Mouse (Mus musculus) layer of hippocampus, postnatal 14 days (tissue): Measurements from ENCODE around the gene Ncf1. TPM values are rescaled to one million over a fixed set of nuclear protein-coding genes. Genes with fewer than 3 reads are reported as not detected.

Source experiments
- DNase-seq, 2 experiments: peaks; one replicate each; pipeline ENCODE4 v3.0.0; 2021 to 2022; ENCODE audit warnings: low spot score in 2 of 2, mixed read lengths in 1 of 2
- long read RNA-seq, 2 experiments: library from polyadenylated mRNA; stranded (forward); transcript quantifications; one replicate each; pipeline ENCODE4 v2.0.0; 2021
- total RNA-seq, 2 experiments: library from RNA; stranded (reverse); gene quantifications; 2 replicates each; pipeline ENCODE4 v1.2.3; 2021

Ncf1 gene
- total RNA-seq = 1 to 10 TPM; 8.2 to 9.1 TPM
- long read RNA-seq, experiment 1, partial matches to known transcripts = 1 of 9 reads
- long read RNA-seq, experiment 1, other reads (novel, unspliced or antisense) = 6 of 9 reads
- long read RNA-seq, experiment 2, transcript Ncf1-202 (11 exons, 2,721 nt) = major isoform, 8 of 11 reads
- long read RNA-seq, experiment 2, partial matches to known transcripts = 0 of 11 reads
- long read RNA-seq, experiment 2, other reads (novel, unspliced or antisense) = 2 of 11 reads

GRCm38 (mm10) chr5:134229391-134229790 is at the start of gene Ncf1:
Ncf1 (minus strand) TSS chr5:134229625.
- no peak for DNase-seq

- no peak for DNase-seq
Measured at GRCm38 (mm10) chr5:134277109-134277508, 47.7 kb upstream of the Ncf1 start.

GRCm38 (mm10) chr5:134275556-134275955 is 46.1 kb upstream of the Ncf1 start:
- DNase-seq = no peak

GRCm38 (mm10) chr5:134275021-134275420 is 45.6 kb upstream of the Ncf1 start:
- no peak for DNase-seq

- no peak for DNase-seq
Measured at GRCm38 (mm10) chr5:134273761-134274160, 44.3 kb upstream of the Ncf1 start.

GRCm38 (mm10) chr5:134272761-134273160 is 43.3 kb upstream of the Ncf1 start:
- DNase-seq = no peak

- no peak for DNase-seq
Measured at GRCm38 (mm10) chr5:134271421-134271820, 42.0 kb upstream of the Ncf1 start.

GRCm38 (mm10) chr5:134270566-134270965 is 41.1 kb upstream of the Ncf1 start:
- no peak for DNase-seq

- DNase-seq = no peak
Measured at GRCm38 (mm10) chr5:134269751-134270150, 40.3 kb upstream of the Ncf1 start.

- DNase-seq = no peak
Measured at GRCm38 (mm10) chr5:134268751-134269150, 39.3 kb upstream of the Ncf1 start.

GRCm38 (mm10) chr5:134266404-134266803 is 37.0 kb upstream of the Ncf1 start:
- DNase-seq = no peak

- no peak for DNase-seq
Measured at GRCm38 (mm10) chr5:134265890-134266289, 36.5 kb upstream of the Ncf1 start.

- no peak for DNase-seq
Measured at GRCm38 (mm10) chr5:134260001-134260636, 30.7 kb upstream of the Ncf1 start.

- no peak for DNase-seq
Measured at GRCm38 (mm10) chr5:134258934-134259333, 29.5 kb upstream of the Ncf1 start.

GRCm38 (mm10) chr5:134258395-134258794 is 29.0 kb upstream of the Ncf1 start:
- no peak for DNase-seq

- DNase-seq = no peak
Measured at GRCm38 (mm10) chr5:134257349-134258031, 28.1 kb upstream of the Ncf1 start.

GRCm38 (mm10) chr5:134255294-134255693 is 25.9 kb upstream of the Ncf1 start:
- no peak for DNase-seq

GRCm38 (mm10) chr5:134253806-134254205 is 24.4 kb upstream of the Ncf1 start:
- DNase-seq = no peak

GRCm38 (mm10) chr5:134251083-134251482 is 21.7 kb upstream of the Ncf1 start:
- DNase-seq = no peak

- no peak for DNase-seq
Measured at GRCm38 (mm10) chr5:134250601-134251000, 21.2 kb upstream of the Ncf1 start.

GRCm38 (mm10) chr5:134249245-134249649 is 19.8 kb upstream of the Ncf1 start:
- DNase-seq = no peak

GRCm38 (mm10) chr5:134248608-134249244 is 19.3 kb upstream of the Ncf1 start:
- no peak for DNase-seq
